In the genomic region with DNA sequence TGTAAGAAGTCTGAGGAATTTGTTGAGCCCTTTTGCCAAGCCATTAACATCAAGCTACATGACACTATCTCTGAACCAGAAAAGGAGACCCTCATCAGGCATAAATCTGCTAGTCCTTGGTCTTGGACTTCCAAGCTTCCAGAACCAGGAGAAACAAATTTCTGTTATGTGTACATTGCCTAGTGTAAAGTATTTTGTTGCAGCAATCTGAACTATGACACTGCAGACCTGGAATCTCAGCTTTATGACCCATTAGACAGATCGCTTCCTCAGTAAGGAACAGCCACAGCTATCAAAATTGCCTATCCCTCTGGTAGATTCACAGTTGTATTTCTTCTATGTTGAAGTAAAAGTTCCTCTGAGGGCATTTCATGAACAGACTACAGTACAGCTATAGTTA, we compare ENCODE assay signal across 19 mouse cellular contexts.
"Had no signal": no experiment of that assay in that cellular context is flagged by ENCODE, and none has a peak within 500 bp of the region (broad histone marks: within the 10 kb centered on the region; RNA-seq: fewer than 3 reads in every experiment).

No protein-coding gene starts in this region.

- H3K4me3 ChIP-seq: heart, adult 2 months; heart, embryonic 13.5 days; heart, embryonic 15.5 days; hindbrain, embryonic 13.5 days; hindbrain, embryonic 15.5 days; limb, embryonic 13.5 days; limb, embryonic 15.5 days; liver, embryonic 12.5 days had no signal

- H3K27ac ChIP-seq: heart, adult 2 months; heart, embryonic 13.5 days; heart, embryonic 15.5 days; hindbrain, embryonic 13.5 days; hindbrain, embryonic 15.5 days; hindbrain, postnatal 0 days; limb, embryonic 13.5 days; limb, embryonic 15.5 days; liver, embryonic 12.5 days; liver, embryonic 14.5 days had no signal

- H3K9ac ChIP-seq: forebrain, postnatal 0 days; heart, embryonic 13.5 days; heart, embryonic 15.5 days; hindbrain, embryonic 13.5 days; hindbrain, embryonic 15.5 days; limb, embryonic 13.5 days; limb, embryonic 15.5 days; liver, embryonic 12.5 days; liver, embryonic 14.5 days had no signal

- H3K9me3 ChIP-seq: heart, embryonic 13.5 days; heart, embryonic 15.5 days; hindbrain, embryonic 13.5 days; hindbrain, embryonic 15.5 days; limb, embryonic 13.5 days; limb, embryonic 15.5 days; liver, embryonic 12.5 days had no signal

- ATAC-seq: hindbrain, postnatal 0 days; intestine, embryonic 16.5 days; liver, embryonic 12.5 days had no signal

- H3K4me1 ChIP-seq: heart, embryonic 13.5 days; heart, embryonic 15.5 days; hindbrain, embryonic 15.5 days; limb, embryonic 15.5 days; liver, embryonic 12.5 days had no signal

- H3K4me2 ChIP-seq: heart, embryonic 11.5 days; heart, embryonic 13.5 days; heart, embryonic 15.5 days; hindbrain, embryonic 13.5 days; hindbrain, embryonic 15.5 days; limb, embryonic 13.5 days; limb, embryonic 15.5 days; liver, embryonic 12.5 days had no signal

- H3K27me3 ChIP-seq: heart, embryonic 13.5 days; heart, embryonic 15.5 days; hindbrain, embryonic 13.5 days; hindbrain, embryonic 15.5 days; limb, embryonic 13.5 days; limb, embryonic 15.5 days; liver, embryonic 12.5 days had no signal

- H3K36me3 ChIP-seq: heart, embryonic 13.5 days; heart, embryonic 15.5 days; hindbrain, embryonic 13.5 days; hindbrain, embryonic 15.5 days; limb, embryonic 13.5 days; limb, embryonic 15.5 days; liver, embryonic 12.5 days had no signal

- DNase-seq: gastrocnemius, postnatal 14 days; gastrocnemius, postnatal 36 days; heart, adult 11 months; heart, adult 2 months; heart, postnatal 14 days; heart, postnatal 36 days; layer of hippocampus, postnatal 36 days had no signal
